Mouse (Mus musculus) urinary bladder, postnatal 10 days (tissue): ENCODE measurements around the gene Col4a3.

ENCODE experiments used
- DNase-seq: peaks from one replicate; pipeline ENCODE4 v3.0.0; 2022; ENCODE audit warnings: low spot score

Gene Col4a3

GRCm38 (mm10) chr1:82686866-82687265 lies 100.1 kb downstream of the Col4a3 start:
- no peak for DNase-seq

GRCm38 (mm10) chr1:82687931-82688330 lies 101.2 kb downstream of the Col4a3 start:
- DNase-seq: no peak

- no peak for DNase-seq
These were observed 109.2 kb downstream of the Col4a3 start for GRCm38 (mm10) chr1:82695915-82696314.

- DNase-seq: no peak
These were observed 131.2 kb downstream of the Col4a3 start for GRCm38 (mm10) chr1:82717816-82718512.

- DNase-seq: peak; percentile 68
These were observed 137.8 kb downstream of the Col4a3 start, which contains the start of gene Mff for GRCm38 (mm10) chr1:82724339-82725025. Gene Mff (plus strand): TSS chr1:82724890.

GRCm38 (mm10) chr1:82725026-82725874 lies 138.5 kb downstream of the Col4a3 start:
- DNase-seq: no peak

GRCm38 (mm10) chr1:82725875-82726185 lies 139.1 kb downstream of the Col4a3 start:
- DNase-seq: no peak

- no peak for DNase-seq
These were observed 139.8 kb downstream of the Col4a3 start for GRCm38 (mm10) chr1:82726482-82726881.

GRCm38 (mm10) chr1:82733357-82733756 lies 146.6 kb downstream of the Col4a3 start:
- no peak for DNase-seq

GRCm38 (mm10) chr1:82738066-82738465 lies 151.3 kb downstream of the Col4a3 start:
- no peak for DNase-seq

- DNase-seq: no peak
These were observed 154.8 kb downstream of the Col4a3 start for GRCm38 (mm10) chr1:82741539-82741938.

- no peak for DNase-seq
These were observed 157.2 kb downstream of the Col4a3 start for GRCm38 (mm10) chr1:82743962-82744361.

- DNase-seq: no peak
These were observed 159.7 kb downstream of the Col4a3 start for GRCm38 (mm10) chr1:82746408-82746807.

GRCm38 (mm10) chr1:82747714-82748452 lies 161.2 kb downstream of the Col4a3 start:
- DNase-seq: no peak

- DNase-seq: no peak
These were observed 172.8 kb downstream of the Col4a3 start for GRCm38 (mm10) chr1:82759520-82759919.

GRCm38 (mm10) chr1:82761454-82762169 lies 174.9 kb downstream of the Col4a3 start:
- DNase-seq: no peak

- DNase-seq: no peak
These were observed 175.6 kb downstream of the Col4a3 start for GRCm38 (mm10) chr1:82762274-82762673.

- no peak for DNase-seq
These were observed 179.5 kb downstream of the Col4a3 start for GRCm38 (mm10) chr1:82766227-82766626.

- DNase-seq: no peak
These were observed 179.9 kb downstream of the Col4a3 start for GRCm38 (mm10) chr1:82766641-82767040.

- DNase-seq: no peak
These were observed 181.5 kb downstream of the Col4a3 start, which contains the start of gene Tm4sf20 for GRCm38 (mm10) chr1:82768269-82768668. Gene Tm4sf20 (minus strand): TSS chr1:82768461.

GRCm38 (mm10) chr1:82771022-82771586 lies 184.4 kb downstream of the Col4a3 start, which contains the start of gene Gm47791:
Gene Gm47791 (minus strand): TSS chr1:82771243.
- DNase-seq: no peak
